Mouse (Mus musculus) midbrain, embryonic 13.5 days (tissue): ENCODE measurements at regions not wholly inside any gene's neighbourhood (a gene's known extent, or its start where the extent isn't known, plus 50 kb on each side); places are given as distances from the start of the nearest gene placed in this dataset.

Experiments used
- ATAC-seq: fragments of 200-750 bp; cut with Nextera tagmentation; 2 replicates; pipeline ENCODE4 v1.8.0; 2017; ENCODE audit warnings: mild to moderate bottlenecking, moderate TSS enrichment, moderate library complexity
- H3K27ac ChIP-seq: fragments of 300-500 bp; sonication (generic); 2 replicates; pipeline ENCODE4 v1.5.1; 2015; ENCODE audit warnings: inconsistent platforms, mild to moderate bottlenecking, moderate library complexity
- H3K27me3 ChIP-seq: fragments of 300-500 bp; sonication (generic); 2 replicates; pipeline ENCODE4 v1.6.1; 2015; ENCODE audit warnings: mild to moderate bottlenecking, inconsistent platforms
- H3K36me3 ChIP-seq: fragments of 300-500 bp; sonication (generic); 2 replicates; pipeline ENCODE4 v1.6.1; 2015; ENCODE audit warnings: mild to moderate bottlenecking, inconsistent platforms
- H3K4me1 ChIP-seq: fragments of 300-500 bp; sonication (generic); replicated peaks from 2 replicates; pipeline ENCODE4 v1.6.1; 2015; ENCODE audit warnings: inconsistent platforms
- H3K4me2 ChIP-seq: fragments of 300-500 bp; sonication (generic); replicated peaks from 2 replicates; pipeline ENCODE4 v1.6.1; 2015; ENCODE audit warnings: moderate library complexity, mild to moderate bottlenecking, inconsistent platforms
- H3K4me3 ChIP-seq: fragments of 300-500 bp; sonication (generic); replicated peaks from 2 replicates; pipeline ENCODE4 v1.5.1; 2015; ENCODE audit warnings: mild to moderate bottlenecking, inconsistent platforms
- H3K9ac ChIP-seq: fragments of 300-500 bp; sonication (generic); replicated peaks from 2 replicates; pipeline ENCODE4 v1.6.1; 2015; ENCODE audit warnings: mild to moderate bottlenecking, inconsistent platforms
- H3K9me3 ChIP-seq: fragments of 300-500 bp; sonication (generic); 2 replicates; pipeline ENCODE4 v1.6.1; 2016; ENCODE audit warnings: mild to moderate bottlenecking, inconsistent platforms
- WGBS: fragments of 180-500 bp; shearing (Covaris S2); methylation state at CpG from one replicate; pipeline ENCODE4 v1.1.7; 2015; 5-methylcytosine and 5-hydroxymethylcytosine counted together

DNA sequence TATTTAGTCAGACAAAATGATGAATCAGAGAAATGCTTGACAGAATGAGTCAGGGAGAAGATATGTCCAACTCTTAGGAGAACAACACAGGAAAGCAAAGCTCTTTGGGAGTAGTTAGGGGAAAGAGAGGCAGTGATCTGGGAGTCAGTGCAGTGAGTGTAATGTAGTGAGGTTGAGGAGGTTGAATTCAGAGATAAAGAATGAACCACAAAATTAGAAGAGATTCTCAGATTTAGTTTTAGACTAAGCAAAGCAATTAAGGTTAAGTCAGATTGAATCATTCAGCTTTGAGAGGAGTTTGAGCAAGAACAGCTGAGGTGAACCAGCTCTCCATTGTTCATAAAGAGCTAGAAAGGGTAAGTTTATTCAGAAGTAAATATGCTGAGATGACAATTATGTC is 777.0 kb upstream of the Foxg1 start:
- ATAC-seq, result no peak
- no peak overlapping the region for H3K9ac ChIP-seq
- H3K4me3 ChIP-seq, result no peak overlapping the region
- no peaks in the 10 kb centered on the region for H3K9me3 ChIP-seq
- H3K27me3 ChIP-seq, result no peaks in the 10 kb centered on the region
- no peaks in the 10 kb centered on the region for H3K36me3 ChIP-seq
- H3K4me2 ChIP-seq, result no peak overlapping the region
- no peaks in the 10 kb centered on the region for H3K4me1 ChIP-seq
- H3K27ac ChIP-seq, result no peak overlapping the region

DNA sequence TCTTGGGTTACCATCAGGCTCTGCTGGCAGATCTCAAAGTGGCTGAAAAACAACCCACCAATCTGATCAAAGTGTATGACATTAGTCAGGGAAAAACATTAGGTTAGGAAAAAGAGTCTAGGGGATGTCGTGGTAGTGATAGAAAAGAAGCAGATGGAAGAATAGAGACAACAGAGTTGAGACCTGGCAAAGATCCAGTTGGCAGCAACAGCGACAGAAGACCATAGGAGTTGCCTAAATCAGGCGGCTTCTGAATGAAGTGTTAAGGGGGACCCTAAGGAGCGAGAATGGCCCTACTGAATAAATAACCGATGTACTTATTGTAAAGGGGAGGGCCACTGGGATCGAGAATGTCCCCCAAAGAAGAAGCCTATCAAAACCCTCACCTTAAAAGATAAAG is 773.1 kb upstream of the Foxg1 start:
- H3K36me3 ChIP-seq, result no peaks in the 10 kb centered on the region
- no peaks in the 10 kb centered on the region for H3K4me1 ChIP-seq
- H3K9me3 ChIP-seq, result no peaks in the 10 kb centered on the region
- 85% methylated on average over 6 of the region's 6 CpGs for WGBS
- H3K9ac ChIP-seq, result no peak overlapping the region
- H3K4me2 ChIP-seq, result no peak overlapping the region
- no peaks in the 10 kb centered on the region for H3K27me3 ChIP-seq
- no peak overlapping the region for H3K4me3 ChIP-seq
- H3K27ac ChIP-seq, result no peak overlapping the region
- no peak for ATAC-seq

DNA sequence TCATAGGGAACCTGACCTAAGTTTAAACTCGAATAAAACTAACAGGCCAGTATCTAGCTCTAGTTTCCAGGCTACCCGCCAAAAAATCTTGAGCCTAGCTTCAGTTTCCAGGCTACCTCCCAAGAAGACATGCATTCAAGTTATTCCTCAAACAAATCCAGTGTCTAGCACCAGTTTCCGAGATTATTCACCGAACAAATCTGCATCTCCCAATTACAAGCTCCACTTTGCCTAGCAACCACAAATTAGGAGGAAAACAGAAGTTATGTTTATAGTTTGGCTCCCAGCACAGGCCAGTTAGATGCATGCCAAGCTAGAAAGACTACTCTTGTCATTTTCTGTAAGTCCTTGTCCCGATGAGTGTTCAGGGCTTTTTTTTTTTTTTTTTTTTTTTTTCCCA is 770.4 kb upstream of the Foxg1 start:
- no peaks in the 10 kb centered on the region for H3K36me3 ChIP-seq
- no peak overlapping the region for H3K9ac ChIP-seq
- H3K4me2 ChIP-seq, result no peak overlapping the region
- no peak for ATAC-seq
- 75% methylated on average over 5 of the region's 5 CpGs for WGBS
- no peaks in the 10 kb centered on the region for H3K4me1 ChIP-seq
- H3K4me3 ChIP-seq, result no peak overlapping the region
- H3K27ac ChIP-seq, result no peak overlapping the region
- H3K27me3 ChIP-seq, result no peaks in the 10 kb centered on the region
- H3K9me3 ChIP-seq, result no peaks in the 10 kb centered on the region

DNA sequence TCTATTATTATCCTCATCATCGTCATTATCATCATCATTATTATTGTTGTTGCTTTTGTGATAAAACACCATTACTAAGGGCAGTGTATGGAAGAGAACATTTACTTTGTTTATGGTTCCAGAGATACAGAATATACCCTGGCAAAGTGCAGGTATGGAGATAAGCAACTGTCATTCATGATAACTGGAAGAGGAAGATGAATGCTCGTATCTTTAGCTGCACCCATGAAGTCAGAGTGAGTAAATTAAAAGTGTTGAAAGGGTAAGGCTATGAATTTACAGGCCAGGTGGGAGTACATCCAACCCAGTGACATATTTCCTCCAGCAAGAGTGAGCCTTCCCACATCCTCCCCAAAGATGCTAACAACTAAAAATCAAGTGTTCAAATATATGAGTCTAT is 766.1 kb upstream of the Foxg1 start:
- 94% methylated on average over 2 of the region's 2 CpGs for WGBS
- H3K27ac ChIP-seq, result no peak overlapping the region
- H3K36me3 ChIP-seq, result no peaks in the 10 kb centered on the region
- H3K4me2 ChIP-seq, result no peak overlapping the region
- no peak overlapping the region for H3K4me3 ChIP-seq
- H3K4me1 ChIP-seq, result no peaks in the 10 kb centered on the region
- H3K9me3 ChIP-seq, result no peaks in the 10 kb centered on the region
- no peak overlapping the region for H3K9ac ChIP-seq
- no peak for ATAC-seq
- H3K27me3 ChIP-seq, result no peaks in the 10 kb centered on the region

DNA sequence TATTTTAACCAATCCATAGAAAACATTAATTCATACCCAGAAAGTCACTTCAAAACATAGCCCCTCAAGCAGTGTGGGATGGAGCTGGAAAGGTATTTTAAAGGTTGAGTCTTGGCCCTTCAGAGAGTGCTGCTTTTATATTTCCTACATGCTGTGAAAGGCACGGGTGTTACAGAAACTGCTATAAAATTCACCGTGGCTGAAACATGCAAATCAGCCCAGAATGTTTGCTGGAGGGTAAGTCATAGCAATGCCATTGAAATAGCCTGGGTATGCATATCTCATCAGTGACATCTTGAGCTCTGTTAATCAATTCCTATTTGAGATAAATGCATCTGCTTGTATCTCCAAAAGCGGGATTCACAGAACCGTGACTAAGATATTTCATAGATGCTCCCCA is 748.9 kb upstream of the Foxg1 start:
- Histone ChIP-seq H3K4me1 (peaks cover 12% of the 10 kb centered on the region), H3K27ac (peak overlapping the region; percentile 75), H3K4me3 (no peak overlapping the region), H3K27me3 (no peaks in the 10 kb centered on the region), H3K36me3 (no peaks in the 10 kb centered on the region), H3K4me2 (no peak overlapping the region), H3K9me3 (no peaks in the 10 kb centered on the region), H3K9ac (no peak overlapping the region)
- peak; percentile 84 for ATAC-seq
- WGBS, result 40% methylated on average over 4 of the region's 4 CpGs

- peak; percentile 76 for ATAC-seq
- Histone ChIP-seq H3K9ac (no peak overlapping the region), H3K4me2 (no peak overlapping the region), H3K9me3 (no peaks in the 10 kb centered on the region), H3K27me3 (no peaks in the 10 kb centered on the region), H3K36me3 (no peaks in the 10 kb centered on the region), H3K4me3 (no peak overlapping the region), H3K4me1 (peaks cover 12% of the 10 kb centered on the region), H3K27ac (peak overlapping the region; percentile 75)
- WGBS, result 48% methylated on average over 6 of the region's 6 CpGs
Measured at GRCm38 (mm10) chr12:48634671-48635241, 747.7 kb upstream of the Foxg1 start.

DNA sequence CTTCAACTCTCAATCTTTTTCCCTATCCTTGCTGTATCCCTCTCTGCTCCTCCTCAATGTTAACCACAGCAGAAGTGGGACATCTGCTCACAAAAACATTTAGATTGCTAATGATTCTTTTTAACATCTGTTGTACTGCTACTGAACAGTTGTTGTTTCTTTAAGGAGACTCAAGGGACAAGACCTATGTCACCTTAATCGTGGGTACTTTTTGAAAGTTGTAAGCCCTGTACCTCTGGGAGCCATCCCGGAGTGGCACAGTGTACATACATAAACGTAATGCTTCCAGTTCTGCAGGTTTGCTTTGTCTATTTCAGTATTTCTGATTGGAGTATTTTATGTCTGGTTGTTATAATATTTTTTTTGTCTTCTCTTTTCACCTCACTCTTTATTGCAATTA is 740.5 kb upstream of the Foxg1 start:
- no peak overlapping the region for H3K4me3 ChIP-seq
- H3K9ac ChIP-seq, result no peak overlapping the region
- peaks cover 9% of the 10 kb centered on the region; the same call in 1 of the 2 replicates for H3K4me1 ChIP-seq
- no peak overlapping the region for H3K27ac ChIP-seq
- ATAC-seq, result peak; percentile 34; the same call in 1 of the 2 replicates
- H3K9me3 ChIP-seq, result no peaks in the 10 kb centered on the region
- no peaks in the 10 kb centered on the region for H3K36me3 ChIP-seq
- WGBS, result 51% methylated on average over 3 of the region's 3 CpGs
- no peaks in the 10 kb centered on the region for H3K27me3 ChIP-seq
- H3K4me2 ChIP-seq, result no peak overlapping the region

- no peak overlapping the region for H3K4me2 ChIP-seq
- peaks cover 9% of the 10 kb centered on the region; the same call in 1 of the 2 replicates for H3K4me1 ChIP-seq
- no peak overlapping the region for H3K9ac ChIP-seq
- H3K27me3 ChIP-seq, result no peaks in the 10 kb centered on the region
- 0 out of 2 replicates have a peak, but pooled peaks have one; percentile 72 for ATAC-seq
- peak overlapping the region; percentile 22; the same call in 1 of the 2 replicates for H3K27ac ChIP-seq
- no peaks in the 10 kb centered on the region for H3K9me3 ChIP-seq
- no peaks in the 10 kb centered on the region for H3K36me3 ChIP-seq
- 41% methylated on average over 2 of the region's 2 CpGs for WGBS
- no peak overlapping the region for H3K4me3 ChIP-seq
Measured at GRCm38 (mm10) chr12:48645135-48645534, 737.3 kb upstream of the Foxg1 start.

- Histone ChIP-seq H3K9ac (no peak overlapping the region), H3K36me3 (no peaks in the 10 kb centered on the region), H3K27ac (no peak overlapping the region), H3K4me2 (no peak overlapping the region), H3K9me3 (no peaks in the 10 kb centered on the region), H3K4me3 (no peak overlapping the region), H3K27me3 (no peaks in the 10 kb centered on the region), H3K4me1 (peaks cover 9% of the 10 kb centered on the region; the same call in 1 of the 2 replicates)
- WGBS, result 50% methylated on average over 7 of the region's 7 CpGs
- ATAC-seq, result no peak
Measured at GRCm38 (mm10) chr12:48645910-48646309, 736.5 kb upstream of the Foxg1 start.

GRCm38 (mm10) chr12:48675176-48675575 is 707.3 kb upstream of the Foxg1 start:
- H3K36me3 ChIP-seq, result no peaks in the 10 kb centered on the region
- H3K9me3 ChIP-seq, result no peaks in the 10 kb centered on the region
- ATAC-seq, result no peak
- no peaks in the 10 kb centered on the region for H3K4me1 ChIP-seq
- H3K9ac ChIP-seq, result no peak overlapping the region
- H3K4me3 ChIP-seq, result no peak overlapping the region
- no peak overlapping the region for H3K27ac ChIP-seq
- 60% methylated on average over 2 of the region's 2 CpGs for WGBS
- H3K27me3 ChIP-seq, result no peaks in the 10 kb centered on the region
- no peak overlapping the region for H3K4me2 ChIP-seq

DNA sequence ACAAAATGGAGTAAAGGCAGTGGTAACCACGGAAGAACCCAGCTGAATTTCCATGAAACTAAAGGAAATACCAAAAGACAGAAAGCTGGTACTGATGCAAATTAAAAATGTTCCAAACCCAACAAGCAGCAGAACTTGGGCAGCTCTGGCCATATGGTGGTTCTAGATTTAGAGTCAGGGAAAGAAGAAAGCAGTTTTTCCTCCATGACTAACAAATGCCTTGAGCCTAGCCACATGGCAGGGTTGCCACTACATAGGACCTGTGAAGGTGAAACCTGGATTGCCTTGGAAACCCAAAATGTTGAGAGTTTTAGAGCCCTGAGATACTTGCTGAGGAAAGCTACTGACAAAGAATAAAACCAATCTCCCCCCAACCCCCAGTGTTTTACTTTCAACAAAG is 701.5 kb upstream of the Foxg1 start:
- 78% methylated on average over 1 of the region's 1 CpGs for WGBS
- no peak overlapping the region for H3K27ac ChIP-seq

GRCm38 (mm10) chr12:48705963-48706362 is 676.5 kb upstream of the Foxg1 start:
- Histone ChIP-seq H3K9me3 (no peaks in the 10 kb centered on the region), H3K4me1 (no peaks in the 10 kb centered on the region), H3K9ac (no peak overlapping the region), H3K4me3 (no peak overlapping the region), H3K27ac (no peak overlapping the region), H3K36me3 (no peaks in the 10 kb centered on the region), H3K27me3 (no peaks in the 10 kb centered on the region), H3K4me2 (no peak overlapping the region)
- 72% methylated on average over 1 of the region's 1 CpGs for WGBS
- no peak for ATAC-seq

More for the DNA sequence above, 701.5 kb upstream of the Foxg1 start:
- H3K27me3 ChIP-seq, result no peaks in the 10 kb centered on the region
- H3K9ac ChIP-seq, result no peak overlapping the region
- ATAC-seq, result no peak
- H3K4me1 ChIP-seq, result no peaks in the 10 kb centered on the region
- H3K4me2 ChIP-seq, result no peak overlapping the region
- no peak overlapping the region for H3K4me3 ChIP-seq
- H3K36me3 ChIP-seq, result no peaks in the 10 kb centered on the region
- no peaks in the 10 kb centered on the region for H3K9me3 ChIP-seq

DNA sequence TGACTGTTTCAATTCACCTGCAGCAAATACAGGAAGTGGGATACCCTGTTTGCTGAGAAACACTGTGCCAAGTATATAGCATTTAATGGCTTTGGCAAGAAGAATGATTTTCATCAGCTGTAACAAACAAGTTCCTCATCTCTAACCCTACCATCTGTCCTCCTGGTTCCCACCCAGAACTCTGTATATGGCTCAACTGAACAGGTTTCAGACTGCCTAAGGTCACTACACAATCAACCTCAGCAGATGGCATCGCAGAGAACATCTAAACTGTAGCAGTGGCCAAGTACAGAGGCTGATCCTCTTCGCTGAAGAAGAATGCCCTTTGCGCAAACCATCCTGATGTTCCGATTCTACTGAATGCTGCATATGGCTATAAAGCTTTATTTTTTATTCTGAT is 668.8 kb upstream of the Foxg1 start:
- no peak for ATAC-seq

More for the DNA sequence above, 668.8 kb upstream of the Foxg1 start:
- 88% methylated on average over 4 of the region's 4 CpGs for WGBS
- H3K27me3 ChIP-seq, result no peaks in the 10 kb centered on the region
- H3K4me2 ChIP-seq, result no peak overlapping the region
- no peaks in the 10 kb centered on the region for H3K9me3 ChIP-seq
- H3K27ac ChIP-seq, result no peak overlapping the region
- no peaks in the 10 kb centered on the region for H3K4me1 ChIP-seq
- no peak overlapping the region for H3K9ac ChIP-seq
- no peaks in the 10 kb centered on the region for H3K36me3 ChIP-seq
- H3K4me3 ChIP-seq, result no peak overlapping the region
